Mouse (Mus musculus) lung, adult 2 months (tissue): ENCODE measurements around the gene Nek7. TPM values are rescaled to one million over a fixed set of nuclear protein-coding genes. Genes with fewer than 3 reads are reported as not detected.

Source experiments
- DNase-seq: peaks from one replicate; pipeline ENCODE4 v3.0.0; 2022
- H3K4me1 ChIP-seq: fragments of 200-500 bp; 2 replicates; pipeline ENCODE4 v1.6.1; 2011; ENCODE audit warnings: low read length; ENCODE audit not compliant: control insufficient read depth, insufficient read depth
- H3K4me3 ChIP-seq: fragments of 200-500 bp; replicated peaks from 2 replicates; pipeline ENCODE3; 2011; ENCODE audit warnings: low read depth, mild to moderate bottlenecking, control low read depth, low read length; ENCODE audit errors: extremely low read depth
- CTCF ChIP-seq: fragments of 200-500 bp; IDR thresholded peaks from 2 replicates; pipeline ENCODE4 v1.5.1; 2011; ENCODE audit warnings: mild to moderate bottlenecking, low read length, control low read depth; ENCODE audit not compliant: insufficient read depth
- POLR2A ChIP-seq: fragments of 200-500 bp; IDR thresholded peaks from 2 replicates; pipeline ENCODE4 v1.6.1; 2011; ENCODE audit warnings: low read depth, mild to moderate bottlenecking, control low read depth, low read length, borderline replicate concordance; ENCODE audit errors: extremely low read depth
- WGBS: fragments of 180-500 bp; shearing (Covaris S2); methylation state at CpG from one replicate; pipeline ENCODE4 v1.1.7; 2018; 5-methylcytosine and 5-hydroxymethylcytosine counted together
- polyA plus RNA-seq: library from polyadenylated mRNA; depleted of rRNA; stranded (reverse); fragments of >200 nt; gene quantifications from 2 replicates; pipeline ENCODE4 v1.2.3, GENCODE M21; 2012

Nek7 gene
- polyA plus RNA-seq, 1 experiment = 17.3 TPM

GRCm38 (mm10) chr1:138559213-138560101, 60.5 kb downstream of the Nek7 start:
- peaks cover 10% of the 10 kb centered on the region for H3K4me1 ChIP-seq
- WGBS = 58% methylated on average over 12 of the region's 12 CpGs
- DNase-seq = no peak
- H3K4me3 ChIP-seq = no peak overlapping the region
- TF ChIP-seq CTCF = no peak

- DNase-seq = no peak
- WGBS = 69% methylated on average over 3 of the region's 3 CpGs
- Histone ChIP-seq H3K4me3 (no peak overlapping the region), H3K4me1 (peaks cover 10% of the 10 kb centered on the region)
- TF ChIP-seq POLR2A (no peak), CTCF (peak; percentile 83)
Measured at GRCm38 (mm10) chr1:138558342-138558741, 61.6 kb downstream of the Nek7 start.

GRCm38 (mm10) chr1:138554926-138555325, 65.0 kb downstream of the Nek7 start:
- no peak for TF ChIP-seq POLR2A
- no peak for TF ChIP-seq CTCF
- no peak for DNase-seq
- Histone ChIP-seq H3K4me1 (peaks cover 11% of the 10 kb centered on the region), H3K4me3 (no peak overlapping the region)
- 89% methylated on average over 5 of the region's 5 CpGs for WGBS

GRCm38 (mm10) chr1:138550184-138550583, 69.8 kb downstream of the Nek7 start:
- H3K4me1 ChIP-seq = peaks cover 4% of the 10 kb centered on the region; the same call in 1 of the 2 replicates
- no peak for DNase-seq
- no peak for TF ChIP-seq POLR2A
- no peak for TF ChIP-seq CTCF
- H3K4me3 ChIP-seq = no peak overlapping the region
- WGBS = 22% methylated on average over 6 of the region's 6 CpGs

GRCm38 (mm10) chr1:138542170-138542515, 77.8 kb downstream of the Nek7 start:
- TF ChIP-seq CTCF = no peak
- no peak for TF ChIP-seq POLR2A
- DNase-seq = no peak
- WGBS = 44% methylated on average over 1 of the region's 1 CpGs
- H3K4me3 ChIP-seq = no peak overlapping the region
- peaks cover 9% of the 10 kb centered on the region for H3K4me1 ChIP-seq

GRCm38 (mm10) chr1:138541495-138542169, 78.3 kb downstream of the Nek7 start:
- WGBS = 45% methylated on average over 8 of the region's 8 CpGs

GRCm38 (mm10) chr1:138539713-138540112, 80.2 kb downstream of the Nek7 start:
- no peak for DNase-seq
- 94% methylated on average over 1 of the region's 1 CpGs for WGBS
- TF ChIP-seq CTCF = no peak
- Histone ChIP-seq H3K4me3 (no peak overlapping the region), H3K4me1 (peaks cover 9% of the 10 kb centered on the region)

More at GRCm38 (mm10) chr1:138541495-138542169, 78.3 kb downstream of the Nek7 start:
- Histone ChIP-seq H3K4me1 (peaks cover 9% of the 10 kb centered on the region), H3K4me3 (no peak overlapping the region)
- TF ChIP-seq POLR2A = no peak
- no peak for TF ChIP-seq CTCF
- DNase-seq = no peak

GRCm38 (mm10) chr1:138538217-138538616, 81.7 kb downstream of the Nek7 start:
- no peak for DNase-seq
- Histone ChIP-seq H3K4me1 (peaks cover 9% of the 10 kb centered on the region), H3K4me3 (no peak overlapping the region)
- TF ChIP-seq POLR2A (no peak), CTCF (no peak)

GRCm38 (mm10) chr1:138535758-138536574, 84.0 kb downstream of the Nek7 start:
- no peak for TF ChIP-seq CTCF
- no peak for TF ChIP-seq POLR2A
- no peak overlapping the region for H3K4me3 ChIP-seq
- H3K4me1 ChIP-seq = peaks cover 2% of the 10 kb centered on the region
- DNase-seq = no peak
- 61% methylated on average over 16 of the region's 16 CpGs for WGBS

GRCm38 (mm10) chr1:138530604-138531003, 89.3 kb downstream of the Nek7 start:
- WGBS = 85% methylated on average over 5 of the region's 5 CpGs
- Histone ChIP-seq H3K4me3 (no peak overlapping the region), H3K4me1 (no peaks in the 10 kb centered on the region)
- no peak for DNase-seq
- TF ChIP-seq POLR2A = no peak
